ENCODE assay signal across 12 mouse cellular contexts in genomic region chr11:54181696-54182323, GRCm38 (mm10).
DNase-seq lines count a peak whose midpoint lies in the region; ATAC-seq and TF ChIP-seq lines count a peak whose summit lies in the region.
"Had no signal": no experiment of that assay in that cellular context is flagged by ENCODE, and none has a peak within 500 bp of the region (broad histone marks: within the 10 kb centered on the region; RNA-seq: fewer than 3 reads in every experiment).

No protein-coding gene starts in this region.

- no peaks in the 10 kb centered on the region for H3K36me3 ChIP-seq in C2C12 (ENCODE audit: control insufficient read depth, insufficient read depth)
- no peaks in the 10 kb centered on the region for H3K36me3 ChIP-seq in lung, embryonic 14.5 days (ENCODE audit: insufficient read depth)
- H3K36me3 ChIP-seq in midbrain, postnatal 0 days (ENCODE audit: insufficient read depth, low read length): no peaks in the 10 kb centered on the region
- H3K36me3 ChIP-seq: forebrain, embryonic 15.5 days; limb, embryonic 10.5 days had no signal

- no peaks in the 10 kb centered on the region for H3K27me3 ChIP-seq in C2C12 (ENCODE audit: control insufficient read depth, insufficient read depth, insufficient read length)
- H3K27me3 ChIP-seq in lung, embryonic 14.5 days (ENCODE audit: insufficient read depth, low read length): no peaks in the 10 kb centered on the region
- H3K27me3 ChIP-seq in midbrain, postnatal 0 days (ENCODE audit: insufficient read depth, low read length): no peaks in the 10 kb centered on the region
- H3K27me3 ChIP-seq: forebrain, embryonic 15.5 days had no signal

- no peak overlapping the region for H3K4me3 ChIP-seq in C2C12 (ENCODE audit: insufficient read depth, poor library complexity, severe bottlenecking)
- no peak overlapping the region for H3K4me3 ChIP-seq in lung, embryonic 14.5 days (ENCODE audit: low read depth, low read length)
- H3K4me3 ChIP-seq in midbrain, postnatal 0 days (ENCODE audit: low read depth, low read length): no peak overlapping the region
- H3K4me3 ChIP-seq: forebrain, embryonic 15.5 days; limb, embryonic 10.5 days; megakaryocyte, embryonic 14.5 days had no signal

- no peak overlapping the region for H3K4me2 ChIP-seq in lung, embryonic 14.5 days
- no peak overlapping the region for H3K4me2 ChIP-seq in midbrain, postnatal 0 days (ENCODE audit: low read depth, low read length, poor library complexity, severe bottlenecking)
- H3K4me2 ChIP-seq: forebrain, embryonic 15.5 days; hindbrain, embryonic 14.5 days had no signal

- H3K4me1 ChIP-seq in lung, embryonic 14.5 days (ENCODE audit: insufficient read depth): no peaks in the 10 kb centered on the region
- no peaks in the 10 kb centered on the region for H3K4me1 ChIP-seq in midbrain, postnatal 0 days (ENCODE audit: insufficient read depth, low read length)
- H3K4me1 ChIP-seq: forebrain, embryonic 15.5 days; limb, embryonic 10.5 days had no signal

- no peak for TF ChIP-seq CTCF in C2C12 (IDR thresholded peaks at IDR 0.05; ENCODE audit: control insufficient read depth, insufficient read depth, insufficient read length)
- no peak for TF ChIP-seq CTCF in lung, embryonic 14.5 days (IDR thresholded peaks at IDR 0.05; ENCODE audit: low read depth)
- TF ChIP-seq CTCF in midbrain, postnatal 0 days (IDR thresholded peaks at IDR 0.05): no peak

- ATAC-seq in lung, embryonic 14.5 days (ENCODE audit: insufficient read depth): no peak
- no peak for ATAC-seq in midbrain, postnatal 0 days (ENCODE audit: low FRiP score)
- ATAC-seq: forebrain, embryonic 15.5 days had no signal

- peak; percentile 13 for DNase-seq in adrenal gland, adult 8-10 months
- DNase-seq in adrenal gland, adult 18-20 months (ENCODE audit: low spot score in 2 of 2): no peak
- DNase-seq in heart, adult 8-10 months (ENCODE audit: low spot score): peak; percentile 75
- DNase-seq in lung, embryonic 14.5 days: peak; percentile 25
- no peak for DNase-seq in layer of hippocampus, adult 11-12 months (ENCODE audit: low spot score)
- no peak for DNase-seq in midbrain, postnatal 0 days (ENCODE audit: low spot score)
- no peak for DNase-seq in MN1 (ENCODE audit: low spot score)

- no peaks in the 10 kb centered on the region for H3K9me3 ChIP-seq in lung, embryonic 14.5 days (ENCODE audit: low read depth, low read length)
- H3K9me3 ChIP-seq in midbrain, postnatal 0 days (ENCODE audit: low read length): no peaks in the 10 kb centered on the region
- H3K9me3 ChIP-seq: forebrain, embryonic 15.5 days; limb, embryonic 10.5 days; megakaryocyte, embryonic 14.5 days had no signal

- no peak overlapping the region for H3K9ac ChIP-seq in lung, embryonic 14.5 days
- no peak overlapping the region for H3K9ac ChIP-seq in midbrain, postnatal 0 days (replicated peaks; ENCODE audit: low read length, poor library complexity, severe bottlenecking)
- H3K9ac ChIP-seq: forebrain, embryonic 15.5 days; hindbrain, embryonic 14.5 days had no signal

- H3K79me2 ChIP-seq in C2C12 (ENCODE audit: control insufficient read depth, insufficient read depth): no peaks in the 10 kb centered on the region

- no peaks in the 10 kb centered on the region for H3K79me3 ChIP-seq in C2C12 (ENCODE audit: low read depth)

- H3ac ChIP-seq in C2C12 (ENCODE audit: control insufficient read depth, insufficient read length, low read depth): no peak overlapping the region

- no peak overlapping the region for H3K27ac ChIP-seq in lung, embryonic 14.5 days (ENCODE audit: low read depth)
- H3K27ac ChIP-seq in midbrain, postnatal 0 days (ENCODE audit: low read depth, low read length): no peak overlapping the region
- H3K27ac ChIP-seq: forebrain, embryonic 15.5 days; hindbrain, embryonic 14.5 days; limb, embryonic 10.5 days had no signal

- WGBS in lung, embryonic 14.5 days: 53% methylated on average over 9 of the region's 9 CpGs
- 85% methylated on average over 9 of the region's 9 CpGs for WGBS in midbrain, postnatal 0 days

TF ChIP-seq in C2C12, 6 proteins besides CTCF, POLR2A, EP300 and RAD21:
- TF ChIP-seq MAX (IDR thresholded peaks at IDR 0.05) (no peak), CEBPB (IDR thresholded peaks at IDR 0.05; ENCODE audit: low read depth) (peak; percentile 11), MYOD1 (IDR thresholded peaks at IDR 0.05; ENCODE audit: control insufficient read depth, insufficient read length, low read depth) (no peak)
TF ChIP-seq in C2C12: peak in this region for 1.

Comparison
In these comparisons a context has a peak if more than half of its experiments do, and no peak if none do; other contexts are left out.
1. DNase-seq: peak in adrenal gland, adult 8-10 months (single experiment), heart, adult 8-10 months (single experiment) and lung, embryonic 14.5 days (single experiment); none in adrenal gland, adult 18-20 months (0 of 2), layer of hippocampus, adult 11-12 months (single experiment), midbrain, postnatal 0 days (single experiment) and MN1 (single experiment).